Mouse (Mus musculus) neural tube, embryonic 13.5 days (tissue): Measurements from ENCODE around the gene Asic2. TPM values are rescaled to one million over a fixed set of nuclear protein-coding genes. Genes with fewer than 3 reads are reported as not detected.

ENCODE experiments used
- ATAC-seq: fragments of 200-750 bp; cut with Nextera tagmentation; 2 replicates; pipeline ENCODE4 v1.8.0; 2017; ENCODE audit warnings: low read depth, mild to moderate bottlenecking, moderate TSS enrichment, moderate library complexity
- H3K27ac ChIP-seq: fragments of 300-500 bp; sonication (generic); replicated peaks from 2 replicates; pipeline ENCODE4 v1.5.1; 2015; ENCODE audit warnings: moderate library complexity, mild to moderate bottlenecking, inconsistent platforms
- H3K27me3 ChIP-seq: fragments of 300-500 bp; sonication (generic); 2 replicates; pipeline ENCODE4 v1.6.1; 2015; ENCODE audit warnings: mild to moderate bottlenecking, inconsistent platforms
- H3K36me3 ChIP-seq: fragments of 300-500 bp; sonication (generic); 2 replicates; pipeline ENCODE4 v1.6.1; 2015; ENCODE audit warnings: mild to moderate bottlenecking, inconsistent platforms
- H3K4me1 ChIP-seq: fragments of 300-500 bp; sonication (generic); replicated peaks from 2 replicates; pipeline ENCODE4 v1.6.1; 2015; ENCODE audit warnings: inconsistent platforms
- H3K4me2 ChIP-seq: fragments of 300-500 bp; sonication (generic); 2 replicates; pipeline ENCODE4 v1.6.1; 2015; ENCODE audit warnings: inconsistent platforms, mild to moderate bottlenecking, moderate library complexity
- H3K4me3 ChIP-seq: fragments of 300-500 bp; sonication (generic); 2 replicates; pipeline ENCODE4 v1.5.1; 2015; ENCODE audit warnings: mild to moderate bottlenecking, inconsistent platforms
- H3K9ac ChIP-seq: fragments of 300-500 bp; sonication (generic); 2 replicates; pipeline ENCODE4 v1.6.1; 2015; ENCODE audit warnings: moderate library complexity, mild to moderate bottlenecking, inconsistent platforms
- H3K9me3 ChIP-seq: fragments of 300-500 bp; sonication (generic); 2 replicates; pipeline ENCODE4 v1.6.1; 2016; ENCODE audit warnings: inconsistent platforms
- WGBS: fragments of 180-500 bp; shearing (Covaris S2); methylation state at CpG from one replicate; pipeline ENCODE4 v1.1.7; 2015; 5-methylcytosine and 5-hydroxymethylcytosine counted together
- polyA plus RNA-seq: library from polyadenylated mRNA; unstranded; fragments of >200 nt; fragmentation: Nextera tagmentation; extraction: Ambion mirVana; gene quantifications from 2 replicates; pipeline ENCODE4 v1.2.1, GENCODE M21; 2015

Asic2 gene
- polyA plus RNA-seq, 1 experiment from 2014 or later = 9.1 TPM

GRCm38 (mm10) chr11:81492351-81492750 is 475.9 kb downstream of the Asic2 start:
- no peak overlapping the region for H3K4me3 ChIP-seq
- no peaks in the 10 kb centered on the region for H3K36me3 ChIP-seq
- H3K9me3 ChIP-seq = no peaks in the 10 kb centered on the region
- H3K4me1 ChIP-seq = peaks cover 5% of the 10 kb centered on the region
- no peak for ATAC-seq
- WGBS = 89% methylated on average over 5 of the region's 5 CpGs
- H3K4me2 ChIP-seq = no peak overlapping the region
- no peak overlapping the region for H3K9ac ChIP-seq
- no peaks in the 10 kb centered on the region for H3K27me3 ChIP-seq
- no peak overlapping the region for H3K27ac ChIP-seq

- Histone ChIP-seq H3K36me3 (no peaks in the 10 kb centered on the region), H3K9ac (no peak overlapping the region), H3K27me3 (no peaks in the 10 kb centered on the region), H3K27ac (no peak overlapping the region), H3K9me3 (no peaks in the 10 kb centered on the region), H3K4me3 (no peak overlapping the region), H3K4me1 (no peaks in the 10 kb centered on the region), H3K4me2 (no peak overlapping the region)
- ATAC-seq = no peak
- 96% methylated on average over 1 of the region's 1 CpGs for WGBS
Measured at GRCm38 (mm10) chr11:81489144-81489735, 479.0 kb downstream of the Asic2 start.

GRCm38 (mm10) chr11:81488681-81489080 is 479.6 kb downstream of the Asic2 start:
- Histone ChIP-seq H3K27ac (no peak overlapping the region), H3K9me3 (no peaks in the 10 kb centered on the region), H3K4me3 (no peak overlapping the region), H3K27me3 (no peaks in the 10 kb centered on the region), H3K4me2 (no peak overlapping the region), H3K9ac (no peak overlapping the region), H3K4me1 (no peaks in the 10 kb centered on the region), H3K36me3 (no peaks in the 10 kb centered on the region)
- WGBS = 89% methylated on average over 5 of the region's 5 CpGs
- no peak for ATAC-seq

- no peak overlapping the region for H3K9ac ChIP-seq
- H3K36me3 ChIP-seq = no peaks in the 10 kb centered on the region
- WGBS = 23% methylated on average over 6 of the region's 6 CpGs
- H3K27ac ChIP-seq = no peak overlapping the region
- H3K4me2 ChIP-seq = no peak overlapping the region
- H3K27me3 ChIP-seq = no peaks in the 10 kb centered on the region
- ATAC-seq = no peak
- no peaks in the 10 kb centered on the region for H3K9me3 ChIP-seq
- H3K4me1 ChIP-seq = no peaks in the 10 kb centered on the region
- H3K4me3 ChIP-seq = no peak overlapping the region
Measured at GRCm38 (mm10) chr11:81486265-81486940, 481.9 kb downstream of the Asic2 start.

GRCm38 (mm10) chr11:81481198-81481597 is 487.1 kb downstream of the Asic2 start:
- WGBS = 30% methylated on average over 3 of the region's 3 CpGs
- H3K36me3 ChIP-seq = no peaks in the 10 kb centered on the region

GRCm38 (mm10) chr11:81476231-81476630 is 492.0 kb downstream of the Asic2 start:
- H3K4me1 ChIP-seq = no peaks in the 10 kb centered on the region
- H3K27me3 ChIP-seq = no peaks in the 10 kb centered on the region
- no peak overlapping the region for H3K27ac ChIP-seq
- H3K4me2 ChIP-seq = no peak overlapping the region
- no peak overlapping the region for H3K9ac ChIP-seq
- ATAC-seq = no peak
- no peak overlapping the region for H3K4me3 ChIP-seq
- H3K9me3 ChIP-seq = peaks cover 3% of the 10 kb centered on the region; the same call in 1 of the 2 replicates
- H3K36me3 ChIP-seq = no peaks in the 10 kb centered on the region

More at GRCm38 (mm10) chr11:81481198-81481597, 487.1 kb downstream of the Asic2 start:
- no peak for ATAC-seq
- no peak overlapping the region for H3K27ac ChIP-seq
- H3K4me2 ChIP-seq = no peak overlapping the region
- no peak overlapping the region for H3K4me3 ChIP-seq
- H3K4me1 ChIP-seq = no peaks in the 10 kb centered on the region
- H3K27me3 ChIP-seq = no peaks in the 10 kb centered on the region
- peaks cover 4% of the 10 kb centered on the region; the same call in 1 of the 2 replicates for H3K9me3 ChIP-seq
- no peak overlapping the region for H3K9ac ChIP-seq

- 85% methylated on average over 2 of the region's 2 CpGs for WGBS
- Histone ChIP-seq H3K4me2 (no peak overlapping the region), H3K9ac (no peak overlapping the region), H3K27me3 (no peaks in the 10 kb centered on the region), H3K27ac (no peak overlapping the region), H3K36me3 (no peaks in the 10 kb centered on the region), H3K4me1 (no peaks in the 10 kb centered on the region), H3K9me3 (no peaks in the 10 kb centered on the region), H3K4me3 (no peak overlapping the region)
- ATAC-seq = no peak
Measured at GRCm38 (mm10) chr11:81474121-81474520, 494.1 kb downstream of the Asic2 start.

- ATAC-seq = peak; percentile 65; the same call in 1 of the 2 replicates
- 7% methylated on average over 5 of the region's 5 CpGs for WGBS
Measured at GRCm38 (mm10) chr11:81462199-81462598, 506.1 kb downstream of the Asic2 start.

GRCm38 (mm10) chr11:81461748-81462147 is 506.5 kb downstream of the Asic2 start:
- H3K27ac ChIP-seq = no peak overlapping the region
- no peaks in the 10 kb centered on the region for H3K9me3 ChIP-seq
- H3K36me3 ChIP-seq = no peaks in the 10 kb centered on the region
- 23% methylated on average over 4 of the region's 4 CpGs for WGBS
- H3K4me3 ChIP-seq = no peak overlapping the region
- no peak for ATAC-seq
- no peaks in the 10 kb centered on the region for H3K27me3 ChIP-seq
- 0 out of 2 replicates have a peak overlapping the region, but pooled peaks have one; percentile 41 for H3K9ac ChIP-seq
- no peak overlapping the region for H3K4me2 ChIP-seq
- H3K4me1 ChIP-seq = peaks cover 5% of the 10 kb centered on the region; the same call in 1 of the 2 replicates

More at GRCm38 (mm10) chr11:81462199-81462598, 506.1 kb downstream of the Asic2 start:
- no peaks in the 10 kb centered on the region for H3K27me3 ChIP-seq
- 0 out of 2 replicates have a peak overlapping the region, but pooled peaks have one; percentile 41 for H3K9ac ChIP-seq
- no peak overlapping the region for H3K4me3 ChIP-seq
- no peak overlapping the region for H3K4me2 ChIP-seq
- H3K9me3 ChIP-seq = no peaks in the 10 kb centered on the region
- H3K4me1 ChIP-seq = peaks cover 5% of the 10 kb centered on the region; the same call in 1 of the 2 replicates
- H3K36me3 ChIP-seq = no peaks in the 10 kb centered on the region
- no peak overlapping the region for H3K27ac ChIP-seq

GRCm38 (mm10) chr11:81454921-81455320 is 513.3 kb downstream of the Asic2 start:
- Histone ChIP-seq H3K4me3 (no peak overlapping the region), H3K27ac (peak overlapping the region; percentile 89), H3K36me3 (no peaks in the 10 kb centered on the region), H3K9me3 (no peaks in the 10 kb centered on the region), H3K4me1 (peaks cover 30% of the 10 kb centered on the region), H3K27me3 (no peaks in the 10 kb centered on the region), H3K4me2 (no peak overlapping the region), H3K9ac (no peak overlapping the region)
- no peak for ATAC-seq
- 89% methylated on average over 4 of the region's 4 CpGs for WGBS

GRCm38 (mm10) chr11:81454111-81454510 is 514.1 kb downstream of the Asic2 start:
- 7% methylated on average over 1 of the region's 1 CpGs for WGBS
- Histone ChIP-seq H3K27me3 (no peaks in the 10 kb centered on the region), H3K36me3 (no peaks in the 10 kb centered on the region), H3K4me3 (no peak overlapping the region), H3K9ac (no peak overlapping the region), H3K27ac (peak overlapping the region; percentile 89), H3K4me2 (peak overlapping the region; percentile 7; the same call in 1 of the 2 replicates), H3K9me3 (no peaks in the 10 kb centered on the region), H3K4me1 (peaks cover 38% of the 10 kb centered on the region)
- peak; percentile 88 for ATAC-seq

GRCm38 (mm10) chr11:81449271-81449705 is 519.0 kb downstream of the Asic2 start:
- H3K9me3 ChIP-seq = no peaks in the 10 kb centered on the region
- no peak overlapping the region for H3K4me3 ChIP-seq
- no peaks in the 10 kb centered on the region for H3K36me3 ChIP-seq
- 15% methylated on average over 3 of the region's 3 CpGs for WGBS
- 0 out of 2 replicates have a peak, but pooled peaks have one; percentile 42 for ATAC-seq
- H3K4me1 ChIP-seq = peaks cover 36% of the 10 kb centered on the region
- no peak overlapping the region for H3K9ac ChIP-seq
- H3K27me3 ChIP-seq = no peaks in the 10 kb centered on the region
- no peak overlapping the region for H3K27ac ChIP-seq
- no peak overlapping the region for H3K4me2 ChIP-seq
